Mouse (Mus musculus) liver, embryonic 11.5 days (tissue): ENCODE data around the gene Fam111a. TPM values are rescaled to one million over a fixed set of nuclear protein-coding genes. Genes with fewer than 3 reads are reported as not detected.
A peak's percentile ranks its signal among the peaks of the same experiment; 100 is the strongest.
"Not testable (repeated sequence)": the region's sequence is repeated elsewhere in the genome, so short reads cannot be mapped to it uniquely, and the experiment has no call there.

ENCODE experiments used
- ATAC-seq: fragments of 200-750 bp; cut with Nextera tagmentation; replicated peaks from 2 replicates; pipeline ENCODE4 v1.8.0; 2017; ENCODE audit warnings: moderate number of reproducible peaks, mild to moderate bottlenecking, moderate TSS enrichment, moderate library complexity; ENCODE audit not compliant: low FRiP score
- DNase-seq: peaks from one replicate; pipeline ENCODE4 v3.0.0-alpha.2; 2017; ENCODE audit warnings: low spot score
- H3K27ac ChIP-seq: fragments of 300-500 bp; sonication (generic); 2 replicates; pipeline ENCODE4 v1.5.1; 2014; ENCODE audit warnings: mild to moderate bottlenecking, low read depth, low read length, control low read depth
- H3K27me3 ChIP-seq: fragments of 300-500 bp; sonication (generic); replicated peaks from 2 replicates; pipeline ENCODE4 v1.6.1; 2014; ENCODE audit warnings: low read length, mixed read lengths; ENCODE audit not compliant: control insufficient read depth, insufficient read depth
- H3K36me3 ChIP-seq: fragments of 300-500 bp; sonication (generic); 2 replicates; pipeline ENCODE4 v1.6.1; 2014; ENCODE audit warnings: mild to moderate bottlenecking, low read length, moderate library complexity, mixed read lengths; ENCODE audit not compliant: control insufficient read depth, insufficient read depth
- H3K4me1 ChIP-seq: fragments of 300-500 bp; sonication (generic); replicated peaks from 2 replicates; pipeline ENCODE4 v1.6.1; 2014; ENCODE audit warnings: low read length, mixed read lengths; ENCODE audit not compliant: control insufficient read depth, insufficient read depth
- H3K4me2 ChIP-seq: fragments of 300-500 bp; sonication (generic); 2 replicates; pipeline ENCODE4 v1.6.1; 2014; ENCODE audit warnings: mild to moderate bottlenecking, control low read depth, moderate library complexity
- H3K4me3 ChIP-seq: fragments of 300-500 bp; sonication (generic); 2 replicates; pipeline ENCODE4 v1.5.1; 2014; ENCODE audit warnings: low read depth, low read length, control low read depth
- H3K9ac ChIP-seq: fragments of 300-500 bp; sonication (generic); 2 replicates; pipeline ENCODE4 v1.6.1; 2014; ENCODE audit warnings: low read depth, low read length, control low read depth
- H3K9me3 ChIP-seq: fragments of 300-500 bp; sonication (generic); 2 replicates; pipeline ENCODE4 v1.6.1; 2016; ENCODE audit warnings: low read length, inconsistent platforms, mixed read lengths; ENCODE audit not compliant: control insufficient read depth
- WGBS: fragments of 180-500 bp; shearing (Covaris S2); extraction: QIAGEN DNeasy Blood & Tissue Kit; methylation state at CpG from one replicate; pipeline ENCODE4 v1.1.7; 2014; 5-methylcytosine and 5-hydroxymethylcytosine counted together
- polyA plus RNA-seq: library from polyadenylated mRNA; unstranded; fragments of >200 nt; fragmentation: Nextera tagmentation; extraction: Ambion mirVana; gene quantifications from 2 replicates; pipeline ENCODE4 v1.2.1, GENCODE M21; 2014

Gene Fam111a
- polyA plus RNA-seq, result 44.8 and 47.7 TPM in 2 replicates

GRCm38 (mm10) chr19:12545440-12545839 is at the start of gene Fam111a:
TSS of gene Fam111a (plus strand) at chr19:12545740.
- H3K27ac ChIP-seq, H3K9ac ChIP-seq, H3K27me3 ChIP-seq, H3K4me1 ChIP-seq, DNase-seq, ATAC-seq, H3K4me3 ChIP-seq, H3K9me3 ChIP-seq, H3K4me2 ChIP-seq, H3K36me3 ChIP-seq: not testable (repeated sequence)
- 91% methylated on average over 11 of the region's 11 CpGs for WGBS

DNA sequence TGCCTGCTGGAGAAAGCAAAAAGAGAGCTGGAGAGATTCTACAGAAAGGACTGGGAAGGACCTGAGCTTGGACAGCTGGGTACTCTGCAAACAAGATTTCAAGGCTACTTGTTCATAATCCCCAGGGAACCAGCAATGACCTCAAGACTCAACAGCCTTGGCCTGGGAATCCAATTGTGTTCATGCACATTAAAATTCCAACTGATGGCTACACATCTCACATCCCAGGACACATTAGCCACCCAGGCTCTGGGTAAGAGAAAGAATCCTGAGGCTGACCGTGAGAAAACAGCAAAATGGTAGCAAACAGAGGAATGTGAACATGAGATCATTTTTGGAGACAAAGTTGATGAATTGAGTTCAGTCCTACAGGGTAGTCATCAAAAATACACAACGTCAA is 49.3 kb upstream of the Fam111a start:
- WGBS, result 81% methylated on average over 2 of the region's 2 CpGs
- Histone ChIP-seq H3K27ac (no peak overlapping the region), H3K9ac (no peak overlapping the region), H3K9me3 (no peaks in the 10 kb centered on the region), H3K4me2 (no peak overlapping the region), H3K27me3 (peaks cover 17% of the 10 kb centered on the region), H3K4me3 (no peak overlapping the region), H3K36me3 (no peaks in the 10 kb centered on the region), H3K4me1 (no peaks in the 10 kb centered on the region)
- ATAC-seq (no peak), DNase-seq (no peak)

GRCm38 (mm10) chr19:12497909-12498308 is 47.6 kb upstream of the Fam111a start:
- Histone ChIP-seq H3K9ac (no peak overlapping the region), H3K27me3 (peaks cover 20% of the 10 kb centered on the region), H3K9me3 (no peaks in the 10 kb centered on the region), H3K4me1 (no peaks in the 10 kb centered on the region), H3K36me3 (no peaks in the 10 kb centered on the region), H3K27ac (no peak overlapping the region), H3K4me2 (no peak overlapping the region), H3K4me3 (no peak overlapping the region)
- WGBS, result 68% methylated on average over 2 of the region's 2 CpGs
- DNase-seq (no peak), ATAC-seq (no peak)

GRCm38 (mm10) chr19:12498321-12498720 is 47.2 kb upstream of the Fam111a start:
- 82% methylated on average over 4 of the region's 4 CpGs for WGBS
- no peaks in the 10 kb centered on the region for H3K36me3 ChIP-seq
- H3K4me3 ChIP-seq, result no peak overlapping the region
- no peak overlapping the region for H3K27ac ChIP-seq
- ATAC-seq (no peak), DNase-seq (no peak)
- H3K9ac ChIP-seq, result no peak overlapping the region
- peaks cover 20% of the 10 kb centered on the region for H3K27me3 ChIP-seq
- H3K4me1 ChIP-seq, result no peaks in the 10 kb centered on the region
- H3K4me2 ChIP-seq, result no peak overlapping the region
- H3K9me3 ChIP-seq, result no peaks in the 10 kb centered on the region

- DNase-seq, result no peak
- 80% methylated on average over 1 of the region's 1 CpGs for WGBS
These were observed 46.6 kb upstream of the Fam111a start for GRCm38 (mm10) chr19:12498941-12499340.

GRCm38 (mm10) chr19:12499485-12499884 is 46.1 kb upstream of the Fam111a start:
- no peaks in the 10 kb centered on the region for H3K4me1 ChIP-seq
- peaks cover 20% of the 10 kb centered on the region for H3K27me3 ChIP-seq
- no peak overlapping the region for H3K27ac ChIP-seq
- DNase-seq (no peak), ATAC-seq (no peak)
- no peak overlapping the region for H3K4me2 ChIP-seq
- no peak overlapping the region for H3K4me3 ChIP-seq
- no peak overlapping the region for H3K9ac ChIP-seq
- WGBS, result 49% methylated on average over 2 of the region's 2 CpGs
- H3K9me3 ChIP-seq, result no peaks in the 10 kb centered on the region
- no peaks in the 10 kb centered on the region for H3K36me3 ChIP-seq

More at GRCm38 (mm10) chr19:12498941-12499340, 46.6 kb upstream of the Fam111a start:
- H3K27me3 ChIP-seq, result peaks cover 20% of the 10 kb centered on the region
- no peaks in the 10 kb centered on the region for H3K4me1 ChIP-seq
- H3K36me3 ChIP-seq, result no peaks in the 10 kb centered on the region
- H3K4me3 ChIP-seq, result no peak overlapping the region
- H3K9ac ChIP-seq, result no peak overlapping the region
- no peaks in the 10 kb centered on the region for H3K9me3 ChIP-seq
- no peak overlapping the region for H3K27ac ChIP-seq
- H3K4me2 ChIP-seq, result no peak overlapping the region
- ATAC-seq, result no peak

- WGBS, result 18% methylated on average over 3 of the region's 3 CpGs
- H3K27me3 ChIP-seq, result peaks cover 20% of the 10 kb centered on the region
- DNase-seq (no peak), ATAC-seq (no peak)
- no peaks in the 10 kb centered on the region for H3K9me3 ChIP-seq
- no peaks in the 10 kb centered on the region for H3K4me1 ChIP-seq
- peak overlapping the region; percentile 86 for H3K4me2 ChIP-seq
- H3K4me3 ChIP-seq, result peak overlapping the region; percentile 62
- H3K9ac ChIP-seq, result no peak overlapping the region
- no peaks in the 10 kb centered on the region for H3K36me3 ChIP-seq
- H3K27ac ChIP-seq, result no peak overlapping the region
These were observed 45.4 kb upstream of the Fam111a start for GRCm38 (mm10) chr19:12500124-12500523.

DNA sequence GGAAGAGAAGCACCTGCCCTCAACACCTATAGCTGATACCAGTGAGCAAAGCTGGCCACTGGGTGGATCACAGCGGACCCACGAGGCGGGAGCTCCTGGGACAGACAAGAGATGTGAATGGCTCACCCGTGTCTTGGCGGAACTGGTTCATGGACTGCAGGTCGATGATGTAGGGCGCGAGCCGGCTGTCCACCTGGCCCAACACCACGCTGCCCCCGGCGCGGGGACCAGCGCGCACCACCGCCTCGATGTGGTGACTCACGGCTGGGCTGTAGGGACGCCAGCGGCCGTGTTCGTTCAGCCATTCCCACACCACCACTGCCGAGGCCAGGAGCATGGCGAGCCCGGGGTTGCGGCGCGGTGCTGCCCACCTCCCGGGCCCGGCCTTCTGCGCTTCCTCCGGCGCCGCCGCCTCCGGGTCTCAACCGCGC is 44.6 kb upstream of the Fam111a start:
- under 1% methylated on average over 37 of the region's 38 CpGs for WGBS
- H3K4me3 ChIP-seq, result peak overlapping the region; percentile 62
- peak overlapping the region; percentile 86 for H3K4me2 ChIP-seq
- H3K9ac ChIP-seq, result peak overlapping the region; percentile 71
- H3K36me3 ChIP-seq, result no peaks in the 10 kb centered on the region
- H3K9me3 ChIP-seq, result no peaks in the 10 kb centered on the region
- H3K27me3 ChIP-seq, result peaks cover 20% of the 10 kb centered on the region
- H3K4me1 ChIP-seq, result no peaks in the 10 kb centered on the region
- DNase-seq (peak; percentile 64), ATAC-seq (peak; percentile 47)
- H3K27ac ChIP-seq, result peak overlapping the region; percentile 32; the same call in 1 of the 2 replicates
